Mouse (Mus musculus) thymus, postnatal 25 days (tissue): ENCODE measurements around the gene Wwp2.

ENCODE experiments used
- DNase-seq: peaks from one replicate; pipeline ENCODE4 v3.0.0; 2022

Wwp2 gene

GRCm38 (mm10) chr8:107571486-107572135, 135.4 kb downstream of the Wwp2 start:
- no peak for DNase-seq

DNA sequence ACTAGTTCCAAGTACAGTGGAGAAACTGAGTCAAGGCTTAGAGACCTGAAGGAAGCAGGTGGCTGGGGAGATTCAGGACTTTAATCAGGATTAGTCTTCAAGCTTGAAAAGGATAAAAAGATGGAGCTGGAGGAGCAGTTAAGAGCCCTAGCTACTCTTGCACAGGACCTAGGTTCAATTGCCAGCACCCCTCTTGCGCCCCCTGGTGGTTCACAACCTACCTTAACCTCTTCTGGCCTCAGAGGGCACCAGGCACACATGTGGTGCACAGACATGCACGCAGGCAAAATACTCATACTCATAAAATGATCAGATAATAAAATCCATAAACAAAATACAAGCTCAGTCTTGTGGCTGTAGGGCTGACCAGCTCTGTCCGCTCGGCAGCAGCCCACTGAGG, 136.3 kb downstream of the Wwp2 start:
- DNase-seq: peak; percentile 76

DNA sequence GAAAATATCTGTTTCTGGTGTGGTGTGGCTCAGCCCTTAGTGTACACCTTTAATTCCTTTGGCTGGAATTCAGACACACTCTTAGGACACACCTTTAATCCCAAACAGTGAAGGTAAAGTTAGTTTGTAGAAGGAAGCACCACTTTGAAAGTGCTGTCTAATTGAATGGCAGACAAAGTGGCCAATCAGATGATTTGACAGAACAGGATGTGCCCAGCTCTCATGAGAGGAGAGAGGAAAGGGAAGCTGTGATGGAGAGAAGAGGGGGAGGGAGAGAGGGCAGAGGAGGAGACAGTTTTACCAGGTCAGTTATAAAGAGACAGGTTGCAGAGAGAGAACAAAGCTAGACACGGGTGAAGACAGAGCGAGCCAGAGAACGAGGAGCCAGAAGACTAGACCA, 138.6 kb downstream of the Wwp2 start:
- DNase-seq: peak; percentile 24

DNA sequence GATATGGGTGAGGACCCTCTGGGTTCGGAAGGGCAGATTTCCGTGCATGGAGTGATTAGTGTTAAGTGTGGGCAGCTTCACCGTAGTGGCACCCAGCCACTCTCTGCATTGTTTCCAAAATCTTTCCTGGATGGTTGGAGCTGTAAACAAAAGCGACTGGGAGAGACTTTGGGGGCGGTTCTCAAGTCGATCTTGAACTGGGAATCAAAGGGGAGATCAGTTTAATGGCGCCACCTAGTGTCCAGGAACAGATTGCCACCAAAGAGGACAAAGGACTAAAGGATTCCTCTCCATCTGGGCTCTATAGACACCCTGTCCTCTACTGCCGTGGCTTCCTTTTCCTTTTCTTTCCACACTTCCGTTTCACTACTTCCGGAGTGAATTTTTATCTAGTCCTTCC, 140.5 kb downstream of the Wwp2 start:
- peak; percentile 78 for DNase-seq

DNA sequence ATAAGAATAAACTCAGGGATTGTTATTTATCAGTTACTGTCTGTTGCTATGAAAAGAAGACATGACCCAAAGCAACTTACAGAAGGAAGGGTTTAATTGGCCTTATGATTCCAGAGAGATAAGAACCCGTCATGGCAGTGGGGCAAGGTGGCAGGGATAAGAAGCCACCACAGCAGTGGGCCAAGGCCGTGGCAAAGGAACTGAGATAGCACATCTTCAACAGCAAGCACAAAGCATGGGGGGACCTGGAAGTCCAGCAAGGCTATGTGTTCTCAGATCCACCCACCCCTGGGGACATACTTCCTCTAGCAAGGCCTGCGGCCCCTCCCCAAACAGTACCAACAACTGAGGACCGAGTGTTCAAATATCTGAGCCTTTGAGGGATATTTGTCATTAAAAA, 141.5 kb downstream of the Wwp2 start:
- no peak for DNase-seq

DNA sequence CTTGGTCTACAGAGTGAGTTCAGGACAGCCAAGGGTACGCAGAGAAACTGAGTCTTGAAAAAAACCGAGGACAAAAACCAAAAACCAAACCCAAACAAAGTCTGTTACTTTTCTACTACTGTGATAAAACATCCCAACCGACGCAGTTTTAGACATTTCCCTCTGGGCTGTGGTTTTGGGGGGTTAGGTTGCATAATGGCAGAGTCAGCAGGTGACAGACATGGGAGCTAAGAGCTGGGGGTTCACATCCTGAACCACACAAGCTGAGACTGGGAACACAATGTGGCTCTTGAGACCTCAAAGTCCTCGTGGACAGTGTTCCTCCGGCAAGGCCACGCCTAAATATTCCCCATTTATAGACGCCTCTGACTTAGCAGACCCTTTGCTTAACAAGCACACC, 142.0 kb downstream of the Wwp2 start:
- no peak for DNase-seq

DNA sequence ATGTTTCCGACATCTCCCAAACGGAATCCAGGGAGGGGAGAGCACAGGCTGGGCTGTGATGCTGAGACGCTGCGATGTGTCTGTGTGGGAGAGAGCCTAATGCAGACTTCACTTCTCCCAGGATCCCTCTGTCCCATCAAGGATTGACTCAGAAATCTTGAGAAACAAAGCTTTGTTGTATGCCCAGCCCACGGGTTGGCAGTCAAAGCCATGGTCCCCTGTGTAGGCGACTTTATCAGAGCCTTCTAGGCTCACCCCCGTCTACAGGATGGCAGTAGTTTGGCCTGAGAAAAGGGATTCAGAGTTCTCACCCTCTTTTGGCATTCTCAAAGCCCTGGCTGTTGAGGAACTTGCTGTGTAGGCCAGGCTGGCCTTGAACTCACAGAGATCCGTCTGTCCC, 142.4 kb downstream of the Wwp2 start:
- DNase-seq: no peak

- no peak for DNase-seq
Measured at GRCm38 (mm10) chr8:107580879-107581278, 144.7 kb downstream of the Wwp2 start.

DNA sequence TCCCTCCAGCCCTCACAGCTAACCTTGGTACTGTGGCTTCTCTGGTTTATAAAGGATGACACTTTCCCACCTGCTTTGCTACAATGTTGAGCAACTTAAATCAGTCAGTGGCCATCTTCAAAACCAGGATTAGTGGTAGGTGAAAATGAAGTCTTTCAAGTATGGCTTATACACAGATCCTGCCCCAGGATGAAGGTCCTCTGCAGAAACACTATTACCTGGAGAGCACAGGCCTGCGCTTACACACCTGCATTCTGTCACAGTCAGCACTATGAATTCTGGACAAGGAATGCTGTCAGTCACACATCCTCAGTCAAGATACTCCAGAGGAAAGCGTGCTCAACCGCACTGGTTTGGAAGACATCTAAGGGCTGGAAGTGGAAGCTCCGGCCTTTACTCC, 145.4 kb downstream of the Wwp2 start:
- no peak for DNase-seq

GRCm38 (mm10) chr8:107582136-107582535, 146.0 kb downstream of the Wwp2 start:
- no peak for DNase-seq

GRCm38 (mm10) chr8:107587429-107587994, 151.3 kb downstream of the Wwp2 start:
- DNase-seq: no peak

DNA sequence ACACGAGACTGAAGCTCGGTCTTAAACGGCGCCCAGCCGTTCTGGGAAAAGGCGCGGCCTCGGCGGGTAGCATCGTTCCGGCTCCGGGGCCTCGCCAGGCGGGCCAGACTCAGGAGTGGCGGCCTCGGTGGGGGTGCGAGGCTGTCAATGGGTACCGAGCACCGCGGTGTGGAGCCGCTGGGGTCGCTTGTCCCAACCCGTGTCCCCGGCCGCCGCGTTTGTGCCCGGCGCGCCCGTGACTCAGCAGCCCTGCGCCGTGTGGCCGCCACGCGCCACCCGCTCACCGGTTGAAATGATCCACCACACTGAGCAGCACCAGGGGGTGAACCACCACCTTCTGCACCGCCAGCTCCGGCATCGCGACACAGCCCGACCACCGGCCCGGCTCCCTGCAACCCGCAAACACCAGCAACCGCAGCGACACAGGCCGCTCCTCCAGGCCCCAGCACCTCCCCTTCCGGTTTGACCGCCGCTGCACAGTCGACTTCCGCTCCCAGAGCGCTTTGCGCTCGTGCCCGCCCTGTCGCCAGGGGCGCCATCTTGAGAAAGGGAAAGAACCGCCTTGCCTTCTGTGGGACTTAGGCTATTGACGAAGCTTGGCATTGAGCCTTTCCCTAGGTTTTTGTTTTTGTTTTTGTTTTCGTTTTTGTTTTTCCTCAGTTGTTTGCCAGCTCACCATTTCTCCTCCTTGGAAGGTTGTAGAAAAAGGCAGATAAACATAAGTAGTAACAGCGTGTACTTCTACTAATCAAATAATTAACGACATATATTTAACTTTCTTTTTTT, 152.0 kb downstream of the Wwp2 start, which contains the start of gene Psmd7:
Psmd7 (minus strand) TSS at position 470 of the 786 bp plus-strand sequence.
- peak; percentile 93 for DNase-seq

DNA sequence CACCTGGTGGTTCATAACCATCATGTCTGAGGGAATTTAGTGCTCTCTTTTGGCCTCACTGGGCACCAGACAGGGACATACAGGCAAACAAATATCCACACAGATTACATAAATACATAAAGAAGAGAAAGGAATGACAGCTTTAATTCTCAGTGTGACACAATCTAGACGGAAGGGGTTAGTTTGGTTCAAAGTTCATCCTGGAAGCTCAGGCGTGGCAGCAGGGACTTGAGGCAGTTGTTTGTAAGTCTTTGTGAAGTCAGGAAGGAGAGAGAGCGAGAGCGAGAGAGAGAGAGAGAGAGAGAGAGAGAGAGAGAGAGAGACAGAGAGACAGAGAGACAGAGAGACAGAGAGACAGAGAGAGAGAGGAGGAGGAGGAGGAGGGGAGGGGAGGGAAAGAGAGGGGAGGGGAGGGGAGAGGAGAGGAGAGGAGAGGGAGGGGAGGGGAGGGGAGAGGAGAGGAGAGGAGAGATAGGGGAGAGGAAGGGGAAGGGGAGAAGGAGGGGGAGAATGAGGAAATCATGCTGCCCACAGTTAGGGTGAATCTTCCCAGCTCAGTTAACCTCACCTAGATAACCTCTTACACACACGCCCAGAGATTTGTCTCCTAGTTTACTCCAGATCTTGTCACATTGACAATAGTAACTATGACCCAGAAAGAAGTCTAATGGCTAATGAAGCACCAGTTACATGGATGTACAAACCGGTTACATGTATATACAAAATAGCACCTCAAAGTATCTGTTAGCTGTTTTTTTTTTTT, 158.0 kb downstream of the Wwp2 start:
- no peak for DNase-seq

DNA sequence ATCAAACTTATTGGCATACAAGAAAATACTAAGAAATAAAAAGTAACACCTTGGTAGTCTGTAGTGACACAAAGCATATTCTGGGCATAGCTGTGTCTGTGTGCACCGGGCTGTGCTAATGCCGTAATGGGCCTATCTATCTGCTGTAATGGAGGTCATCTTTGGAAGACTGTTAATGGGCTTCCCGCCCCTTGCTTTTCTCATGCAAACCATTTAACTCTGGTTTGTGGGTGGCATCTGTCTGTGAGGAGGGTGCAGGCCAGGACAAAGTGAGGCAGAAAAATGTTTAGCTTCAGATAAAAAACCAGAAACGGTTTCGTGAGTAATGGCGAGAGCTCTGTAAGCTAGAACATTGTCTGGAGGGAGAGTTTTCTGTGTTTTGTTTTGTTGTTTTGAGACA, 158.7 kb downstream of the Wwp2 start:
- DNase-seq: no peak

GRCm38 (mm10) chr8:107597731-107598130, 161.6 kb downstream of the Wwp2 start:
- DNase-seq: no peak

- DNase-seq: no peak
Measured at GRCm38 (mm10) chr8:107599691-107600090, 163.5 kb downstream of the Wwp2 start.

DNA sequence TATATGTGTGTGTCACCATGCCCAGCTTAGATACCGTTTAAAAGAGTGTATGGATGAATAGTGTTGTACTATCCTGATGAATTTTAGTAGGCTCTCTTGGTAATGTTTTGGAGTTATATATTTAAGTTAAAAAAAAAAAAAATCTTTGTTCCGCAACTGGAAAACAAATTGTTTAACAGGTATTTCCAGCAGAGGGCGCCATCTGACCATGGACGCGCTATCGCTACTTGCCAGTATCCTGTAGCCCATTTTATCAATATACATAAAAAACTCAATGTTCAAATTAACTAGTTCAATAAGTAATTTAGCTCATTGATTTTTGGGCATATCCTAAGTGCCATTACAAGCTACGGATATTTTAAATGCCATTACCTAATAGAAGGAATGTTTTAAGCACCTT, 166.9 kb downstream of the Wwp2 start:
- DNase-seq: peak; percentile 48
